Comparison of ENCODE assay signal across 22 mouse cellular contexts in the genomic region with DNA sequence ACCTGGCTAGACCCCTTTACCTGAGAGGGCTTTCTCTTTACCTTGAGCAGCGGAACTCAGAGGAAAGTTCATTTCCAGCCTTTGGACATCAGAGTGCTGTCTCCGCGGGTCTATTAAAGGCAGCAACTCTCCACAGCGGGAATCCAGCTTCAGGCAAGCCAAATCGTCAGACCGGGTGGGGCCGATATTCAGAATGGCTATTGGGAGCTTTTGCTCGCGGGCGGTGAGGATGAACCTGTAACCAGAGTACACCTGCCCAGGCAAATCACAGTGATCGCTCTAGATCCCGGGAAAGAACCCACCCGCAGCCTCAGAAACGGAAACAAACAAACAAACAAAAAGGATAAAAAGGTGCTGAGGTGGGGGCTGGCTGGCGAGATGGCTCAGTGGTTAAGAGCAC. TPM values are rescaled to one million over a fixed set of nuclear protein-coding genes. Genes with fewer than 3 reads are reported as not detected.
DNase-seq lines count a peak whose midpoint lies in the region; ATAC-seq and TF ChIP-seq lines count a peak whose summit lies in the region.
"Had no signal": no experiment of that assay in that cellular context is flagged by ENCODE, and none has a peak within 500 bp of the region (broad histone marks: within the 10 kb centered on the region; RNA-seq: fewer than 3 reads in every experiment).

No protein-coding gene starts in this region.

- no peak for DNase-seq in forebrain, embryonic 14.5 days (ENCODE audit: low spot score)
- no peak for DNase-seq in hindbrain, embryonic 10.5 days (ENCODE audit: low spot score)
- no peak for DNase-seq in hindbrain, postnatal 0 days (ENCODE audit: low spot score)
- no peak for DNase-seq in neural tube, embryonic 10.5 days (ENCODE audit: extremely low spot score, low spot score)
- no peak for DNase-seq in liver, embryonic 13.5 days
- no peak for DNase-seq in urinary bladder, postnatal 4 days (ENCODE audit: low spot score in 2 of 2)
- DNase-seq: heart, postnatal 10 days; right cerebral cortex, postnatal 4 days had no signal

- no peak overlapping the region for H3K9ac ChIP-seq in forebrain, embryonic 13.5 days
- H3K9ac ChIP-seq in forebrain, embryonic 14.5 days (ENCODE audit: low read length): no peak overlapping the region
- H3K9ac ChIP-seq in hindbrain, postnatal 0 days (replicated peaks; ENCODE audit: low read length): no peak overlapping the region
- no peak overlapping the region for H3K9ac ChIP-seq in neural tube, embryonic 13.5 days
- no peak overlapping the region for H3K9ac ChIP-seq in liver, embryonic 13.5 days
- H3K9ac ChIP-seq: hindbrain, embryonic 15.5 days; limb, embryonic 12.5 days had no signal

- no peak overlapping the region for H3K4me3 ChIP-seq in forebrain, embryonic 13.5 days
- no peak overlapping the region for H3K4me3 ChIP-seq in forebrain, embryonic 14.5 days (ENCODE audit: low read depth, low read length)
- 0 out of 2 replicates have a peak overlapping the region, but pooled peaks have one; percentile 38 for H3K4me3 ChIP-seq in hindbrain, embryonic 10.5 days
- no peak overlapping the region for H3K4me3 ChIP-seq in hindbrain, postnatal 0 days (ENCODE audit: low read length)
- no peak overlapping the region for H3K4me3 ChIP-seq in neural tube, embryonic 13.5 days
- H3K4me3 ChIP-seq in liver, embryonic 13.5 days (replicated peaks): no peak overlapping the region
- H3K4me3 ChIP-seq: megakaryocyte, embryonic 14.5 days had no signal

- H3K4me1 ChIP-seq in forebrain, embryonic 13.5 days: peaks cover 31% of the 10 kb centered on the region
- H3K4me1 ChIP-seq in forebrain, embryonic 14.5 days (ENCODE audit: control insufficient read depth, insufficient read depth, low read length): peaks cover 10% of the 10 kb centered on the region
- peaks cover 46% of the 10 kb centered on the region for H3K4me1 ChIP-seq in hindbrain, embryonic 10.5 days (replicated peaks)
- peaks cover 11% of the 10 kb centered on the region; the same call in 1 of the 2 replicates for H3K4me1 ChIP-seq in hindbrain, postnatal 0 days (ENCODE audit: insufficient read depth, low read length)
- H3K4me1 ChIP-seq in neural tube, embryonic 13.5 days (replicated peaks): peaks cover 39% of the 10 kb centered on the region
- H3K4me1 ChIP-seq in liver, embryonic 13.5 days (replicated peaks): peaks cover 33% of the 10 kb centered on the region

- WGBS in forebrain, embryonic 13.5 days: 35% methylated on average over 15 of the region's 15 CpGs
- whole genome bisulfite sequencing in forebrain, embryonic 14.5 days: 36% methylated on average over 15 of the region's 15 CpGs
- 28% methylated on average over 15 of the region's 15 CpGs for WGBS in hindbrain, embryonic 10.5 days
- WGBS in hindbrain, postnatal 0 days: 53% methylated on average over 15 of the region's 15 CpGs
- 45% methylated on average over 15 of the region's 15 CpGs for WGBS in neural tube, embryonic 13.5 days
- 66% methylated on average over 15 of the region's 15 CpGs for WGBS in liver, embryonic 13.5 days (ENCODE audit: insufficient replicate concordance)

- H3K27ac ChIP-seq in forebrain, embryonic 13.5 days: no peak overlapping the region
- no peak overlapping the region for H3K27ac ChIP-seq in forebrain, embryonic 14.5 days (ENCODE audit: low read depth, low read length)
- H3K27ac ChIP-seq in hindbrain, embryonic 10.5 days: no peak overlapping the region
- H3K27ac ChIP-seq in hindbrain, postnatal 0 days: no peak overlapping the region
- no peak overlapping the region for H3K27ac ChIP-seq in neural tube, embryonic 13.5 days (replicated peaks)
- no peak overlapping the region for H3K27ac ChIP-seq in liver, embryonic 13.5 days
- H3K27ac ChIP-seq: hindbrain, embryonic 15.5 days; limb, embryonic 12.5 days had no signal

- H3K36me3 ChIP-seq in forebrain, embryonic 13.5 days (ENCODE audit: poor library complexity, severe bottlenecking): no peaks in the 10 kb centered on the region; the same call in 1 of the 2 replicates
- peaks cover 7% of the 10 kb centered on the region for H3K36me3 ChIP-seq in forebrain, embryonic 14.5 days (ENCODE audit: control insufficient read depth, insufficient read depth, low read length)
- H3K36me3 ChIP-seq in hindbrain, embryonic 10.5 days: 0 out of 2 replicates have a peak, but pooled peaks cover 3% of the 10 kb centered on the region
- no peaks in the 10 kb centered on the region; the same call in 1 of the 2 replicates for H3K36me3 ChIP-seq in hindbrain, postnatal 0 days (ENCODE audit: insufficient read depth, low read length)
- peaks cover 15% of the 10 kb centered on the region for H3K36me3 ChIP-seq in neural tube, embryonic 13.5 days
- H3K36me3 ChIP-seq in liver, embryonic 13.5 days: no peaks in the 10 kb centered on the region

- no peak for TF ChIP-seq CTCF in hindbrain, postnatal 0 days (IDR thresholded peaks at IDR 0.05; ENCODE audit: low read depth)

- H3K27me3 ChIP-seq in forebrain, embryonic 13.5 days: peaks cover 33% of the 10 kb centered on the region
- H3K27me3 ChIP-seq in forebrain, embryonic 14.5 days (replicated peaks; ENCODE audit: control insufficient read depth, insufficient read depth, low read length): 0 out of 2 replicates have a peak, but pooled peaks cover 6% of the 10 kb centered on the region
- peaks cover 50% of the 10 kb centered on the region for H3K27me3 ChIP-seq in hindbrain, embryonic 10.5 days (ENCODE audit: insufficient read depth, poor library complexity, severe bottlenecking)
- H3K27me3 ChIP-seq in hindbrain, postnatal 0 days (ENCODE audit: insufficient read depth, low read length): no peaks in the 10 kb centered on the region
- peaks cover 12% of the 10 kb centered on the region for H3K27me3 ChIP-seq in neural tube, embryonic 13.5 days
- H3K27me3 ChIP-seq in liver, embryonic 13.5 days: 0 out of 2 replicates have a peak, but pooled peaks cover 7% of the 10 kb centered on the region
- H3K27me3 ChIP-seq: hindbrain, embryonic 15.5 days; Patski had no signal

- no peak for ATAC-seq in forebrain, embryonic 13.5 days
- no peak for ATAC-seq in forebrain, embryonic 14.5 days
- no peak for ATAC-seq in hindbrain, postnatal 0 days
- no peak for ATAC-seq in neural tube, embryonic 13.5 days (ENCODE audit: low read depth)
- ATAC-seq in liver, embryonic 13.5 days (ENCODE audit: low read depth): no peak
- ATAC-seq: intestine, postnatal 0 days; Patski had no signal

- 0 out of 2 replicates have a peak overlapping the region, but pooled peaks have one; percentile 42 for H3K4me2 ChIP-seq in forebrain, embryonic 13.5 days
- no peak overlapping the region for H3K4me2 ChIP-seq in forebrain, embryonic 14.5 days (ENCODE audit: low read length)
- H3K4me2 ChIP-seq in hindbrain, postnatal 0 days (ENCODE audit: low read depth, low read length): no peak overlapping the region
- H3K4me2 ChIP-seq in neural tube, embryonic 13.5 days: 0 out of 2 replicates have a peak overlapping the region, but pooled peaks have one; percentile 41
- peak overlapping the region; percentile 58 for H3K4me2 ChIP-seq in liver, embryonic 13.5 days

- no peaks in the 10 kb centered on the region for H3K9me3 ChIP-seq in forebrain, embryonic 13.5 days (replicated peaks)
- no peaks in the 10 kb centered on the region for H3K9me3 ChIP-seq in forebrain, embryonic 14.5 days (replicated peaks; ENCODE audit: control insufficient read depth, low read length)
- no peaks in the 10 kb centered on the region for H3K9me3 ChIP-seq in hindbrain, embryonic 10.5 days
- H3K9me3 ChIP-seq in hindbrain, postnatal 0 days (ENCODE audit: low read length): no peaks in the 10 kb centered on the region
- H3K9me3 ChIP-seq in neural tube, embryonic 13.5 days: no peaks in the 10 kb centered on the region
- H3K9me3 ChIP-seq in liver, embryonic 13.5 days (replicated peaks): no peaks in the 10 kb centered on the region
- H3K9me3 ChIP-seq: hindbrain, embryonic 15.5 days; limb, embryonic 12.5 days; megakaryocyte, embryonic 14.5 days had no signal

RNA-seq across cellular contexts. Expression of gene Sirt4, which starts 5.0 kb away (rescaled TPM):
- 24.7 TPM in 2 replicates for polyA plus RNA-seq in forebrain, embryonic 13.5 days (2015; fragmentation: Nextera tagmentation; extraction: Ambion mirVana)
- 19.5 and 24.3 TPM in 2 replicates for polyA plus RNA-seq in forebrain, embryonic 14.5 days (2014; fragmentation: Nextera tagmentation; extraction: Ambion mirVana)
- 17.2 and 17.3 TPM in 2 replicates for polyA plus RNA-seq in hindbrain, embryonic 10.5 days (2016; fragmentation: Nextera tagmentation; extraction: Ambion mirVana)
- total RNA-seq in hindbrain, postnatal 0 days (2014; rRNA removed): 25.8 and 33.7 TPM in 2 replicates
- 20.2 and 21.8 TPM in 2 replicates for polyA plus RNA-seq in hindbrain, postnatal 0 days (2015; fragmentation: Nextera tagmentation; extraction: Ambion mirVana)
- polyA plus RNA-seq in neural tube, embryonic 13.5 days (2015; fragmentation: Nextera tagmentation; extraction: Ambion mirVana): 26.8 and 33.0 TPM in 2 replicates
- 5.6 and 6.1 TPM in 2 replicates for polyA plus RNA-seq in liver, embryonic 13.5 days (2015; fragmentation: Nextera tagmentation; extraction: Ambion mirVana)

RNA-seq across cellular contexts. Expression of gene Pla2g1b, which starts 13.5 kb away (rescaled TPM):
- not detected in 2 replicates for polyA plus RNA-seq in forebrain, embryonic 13.5 days (2015; fragmentation: Nextera tagmentation; extraction: Ambion mirVana)
- not detected in 2 replicates for polyA plus RNA-seq in forebrain, embryonic 14.5 days (2014; fragmentation: Nextera tagmentation; extraction: Ambion mirVana)
- polyA plus RNA-seq in hindbrain, embryonic 10.5 days (2016; fragmentation: Nextera tagmentation; extraction: Ambion mirVana): 0.51 TPM in 1 of 2 replicates, not detected in the other
- not detected in 2 replicates for total RNA-seq in hindbrain, postnatal 0 days (2014; rRNA removed)
- polyA plus RNA-seq in hindbrain, postnatal 0 days (2015; fragmentation: Nextera tagmentation; extraction: Ambion mirVana): not detected in 2 replicates
- polyA plus RNA-seq in neural tube, embryonic 13.5 days (2015; fragmentation: Nextera tagmentation; extraction: Ambion mirVana): 0.95 TPM in 1 of 2 replicates, not detected in the other
- 0.35 TPM in 1 of 2 replicates, not detected in the other for polyA plus RNA-seq in liver, embryonic 13.5 days (2015; fragmentation: Nextera tagmentation; extraction: Ambion mirVana)
- total RNA-seq: adrenal gland, postnatal 14 days; gastrocnemius, adult 8-10 months; granulocyte monocyte progenitor cell, adult 5-6 weeks; heart, postnatal 10 days; layer of hippocampus, postnatal 10 days; left cerebral cortex, adult 8-10 months had no signal
- polyA plus RNA-seq: brain, embryonic 14.5 days; hindbrain, embryonic 15.5 days; limb, embryonic 12.5 days; neural tube, embryonic 11.5 days; Patski had no signal

RNA-seq across cellular contexts. Expression of gene Pxn, which starts 26.9 kb away (rescaled TPM):
- 16.8 and 17.7 TPM in 2 replicates for polyA plus RNA-seq in forebrain, embryonic 13.5 days (2015; fragmentation: Nextera tagmentation; extraction: Ambion mirVana)
- 7.5 and 9.8 TPM in 2 replicates for polyA plus RNA-seq in forebrain, embryonic 14.5 days (2014; fragmentation: Nextera tagmentation; extraction: Ambion mirVana)
- 32.6 and 42.6 TPM in 2 replicates for polyA plus RNA-seq in hindbrain, embryonic 10.5 days (2016; fragmentation: Nextera tagmentation; extraction: Ambion mirVana)
- 40.6 and 41.0 TPM in 2 replicates for total RNA-seq in hindbrain, postnatal 0 days (2014; rRNA removed)
- polyA plus RNA-seq in hindbrain, postnatal 0 days (2015; fragmentation: Nextera tagmentation; extraction: Ambion mirVana): 16.8 and 18.0 TPM in 2 replicates
- polyA plus RNA-seq in neural tube, embryonic 13.5 days (2015; fragmentation: Nextera tagmentation; extraction: Ambion mirVana): 26.5 and 26.6 TPM in 2 replicates
- polyA plus RNA-seq in liver, embryonic 13.5 days (2015; fragmentation: Nextera tagmentation; extraction: Ambion mirVana): 11.1 and 14.5 TPM in 2 replicates

RNA-seq across cellular contexts. Expression of gene Msi1, which starts 50.2 kb away (rescaled TPM):
- polyA plus RNA-seq in forebrain, embryonic 13.5 days (2015; fragmentation: Nextera tagmentation; extraction: Ambion mirVana): 99.0 and 107 TPM in 2 replicates
- polyA plus RNA-seq in forebrain, embryonic 14.5 days (2014; fragmentation: Nextera tagmentation; extraction: Ambion mirVana): 63.3 and 69.4 TPM in 2 replicates
- polyA plus RNA-seq in hindbrain, embryonic 10.5 days (2016; fragmentation: Nextera tagmentation; extraction: Ambion mirVana): 167 and 222 TPM in 2 replicates
- 75.9 and 88.1 TPM in 2 replicates for total RNA-seq in hindbrain, postnatal 0 days (2014; rRNA removed)
- polyA plus RNA-seq in hindbrain, postnatal 0 days (2015; fragmentation: Nextera tagmentation; extraction: Ambion mirVana): 45.1 and 46.2 TPM in 2 replicates
- polyA plus RNA-seq in neural tube, embryonic 13.5 days (2015; fragmentation: Nextera tagmentation; extraction: Ambion mirVana): 66.5 and 66.7 TPM in 2 replicates
- polyA plus RNA-seq in liver, embryonic 13.5 days (2015; fragmentation: Nextera tagmentation; extraction: Ambion mirVana): 0.83 and 1.4 TPM in 2 replicates
- total RNA-seq: granulocyte monocyte progenitor cell, adult 5-6 weeks had no signal

Comparison
In these comparisons a context has a peak if more than half of its experiments do, and no peak if none do; other contexts are left out.
1. H3K4me2 ChIP-seq: peak in forebrain, embryonic 13.5 days (single experiment), neural tube, embryonic 13.5 days (single experiment) and liver, embryonic 13.5 days (single experiment); none in forebrain, embryonic 14.5 days (single experiment) and hindbrain, postnatal 0 days (single experiment).